Mouse (Mus musculus) forebrain, embryonic 11.5 days (tissue): ENCODE data around the gene Morc2a. TPM values are rescaled to one million over a fixed set of nuclear protein-coding genes. Genes with fewer than 3 reads are reported as not detected.
A peak's percentile ranks its signal among the peaks of the same experiment; 100 is the strongest.

ENCODE experiments used
- ATAC-seq: fragments of 200-750 bp; cut with Nextera tagmentation; replicated peaks from 2 replicates; pipeline ENCODE4 v1.8.0; 2017; ENCODE audit warnings: moderate TSS enrichment; ENCODE audit not compliant: low FRiP score
- DNase-seq: peaks from one replicate; pipeline ENCODE4 v3.0.0-alpha.2; 2017; ENCODE audit warnings: low spot score
- H3K27ac ChIP-seq: fragments of 300-500 bp; sonication (generic); 2 replicates; pipeline ENCODE4 v1.5.1; 2014; ENCODE audit warnings: low read depth, low read length
- H3K27me3 ChIP-seq: fragments of 300-500 bp; sonication (generic); 2 replicates; pipeline ENCODE4 v1.6.1; 2014; ENCODE audit warnings: mild to moderate bottlenecking, low read length, mixed read lengths; ENCODE audit not compliant: control insufficient read depth, insufficient read depth
- H3K36me3 ChIP-seq: fragments of 300-500 bp; sonication (generic); 2 replicates; pipeline ENCODE4 v1.6.1; 2014; ENCODE audit warnings: mild to moderate bottlenecking, low read length, moderate library complexity, mixed read lengths; ENCODE audit not compliant: control insufficient read depth, insufficient read depth
- H3K4me1 ChIP-seq: fragments of 300-500 bp; sonication (generic); replicated peaks from 2 replicates; pipeline ENCODE4 v1.6.1; 2014; ENCODE audit warnings: low read length, mixed read lengths; ENCODE audit not compliant: control insufficient read depth, insufficient read depth
- H3K4me2 ChIP-seq: fragments of 300-500 bp; sonication (generic); 2 replicates; pipeline ENCODE4 v1.6.1; 2014; ENCODE audit warnings: low read depth, mild to moderate bottlenecking, low read length, moderate library complexity, mixed read lengths; ENCODE audit not compliant: severe bottlenecking
- H3K4me3 ChIP-seq: fragments of 300-500 bp; sonication (generic); 2 replicates; pipeline ENCODE4 v1.5.1; 2014; ENCODE audit warnings: low read depth, low read length
- H3K9ac ChIP-seq: fragments of 300-500 bp; sonication (generic); 2 replicates; pipeline ENCODE4 v1.6.1; 2014; ENCODE audit warnings: low read length
- H3K9me3 ChIP-seq: fragments of 300-500 bp; sonication (generic); 2 replicates; pipeline ENCODE4 v1.6.1; 2016; ENCODE audit warnings: low read length, mixed read lengths; ENCODE audit not compliant: control insufficient read depth
- WGBS: fragments of 180-500 bp; shearing (Covaris S2); extraction: QIAGEN DNeasy Blood & Tissue Kit; methylation state at CpG from one replicate; pipeline ENCODE4 v1.1.7; 2014; 5-methylcytosine and 5-hydroxymethylcytosine counted together
- polyA plus RNA-seq: library from polyadenylated mRNA; unstranded; fragments of >200 nt; fragmentation: Nextera tagmentation; extraction: Ambion mirVana; gene quantifications from 2 replicates; pipeline ENCODE4 v1.2.1, GENCODE M21; 2014

Morc2a gene
- polyA plus RNA-seq, 1 experiment from 2014 or later, result 33.4 TPM

GRCm38 (mm10) chr11:3714486-3714885 lies 65.5 kb downstream of the Morc2a start:
- H3K4me1 ChIP-seq, result no peaks in the 10 kb centered on the region
- 43% methylated on average over 15 of the region's 15 CpGs for WGBS
- H3K4me2 ChIP-seq, result no peak overlapping the region
- H3K27me3 ChIP-seq, result no peaks in the 10 kb centered on the region
- H3K4me3 ChIP-seq, result no peak overlapping the region
- H3K27ac ChIP-seq, result no peak overlapping the region
- no peaks in the 10 kb centered on the region for H3K9me3 ChIP-seq
- no peak overlapping the region for H3K9ac ChIP-seq
- ATAC-seq (0 out of 2 replicates have a peak, but pooled peaks have one; percentile 18), DNase-seq (peak; percentile 79)
- no peaks in the 10 kb centered on the region for H3K36me3 ChIP-seq

- Histone ChIP-seq H3K4me1 (no peaks in the 10 kb centered on the region), H3K4me3 (no peak overlapping the region), H3K9me3 (no peaks in the 10 kb centered on the region), H3K4me2 (no peak overlapping the region), H3K36me3 (no peaks in the 10 kb centered on the region), H3K27ac (no peak overlapping the region), H3K27me3 (no peaks in the 10 kb centered on the region), H3K9ac (no peak overlapping the region)
- no peak for DNase-seq
- no peak for ATAC-seq
- 95% methylated on average over 6 of the region's 6 CpGs for WGBS
Measured at GRCm38 (mm10) chr11:3716662-3717061, 67.7 kb downstream of the Morc2a start.

- Histone ChIP-seq H3K4me2 (no peak overlapping the region), H3K9me3 (no peaks in the 10 kb centered on the region), H3K36me3 (no peaks in the 10 kb centered on the region), H3K27me3 (no peaks in the 10 kb centered on the region), H3K27ac (no peak overlapping the region), H3K4me1 (no peaks in the 10 kb centered on the region), H3K9ac (no peak overlapping the region), H3K4me3 (no peak overlapping the region)
- no peak for ATAC-seq
- WGBS, result 43% methylated on average over 3 of the region's 3 CpGs
- no peak for DNase-seq
Measured at GRCm38 (mm10) chr11:3722036-3722435, 73.0 kb downstream of the Morc2a start.

- H3K4me3 ChIP-seq, result no peak overlapping the region
- no peaks in the 10 kb centered on the region for H3K9me3 ChIP-seq
- H3K4me1 ChIP-seq, result no peaks in the 10 kb centered on the region
- H3K36me3 ChIP-seq, result no peaks in the 10 kb centered on the region
- no peak for DNase-seq
- H3K27me3 ChIP-seq, result no peaks in the 10 kb centered on the region
- H3K4me2 ChIP-seq, result no peak overlapping the region
- H3K9ac ChIP-seq, result no peak overlapping the region
- H3K27ac ChIP-seq, result no peak overlapping the region
- WGBS, result 38% methylated on average over 3 of the region's 3 CpGs
- no peak for ATAC-seq
Measured at GRCm38 (mm10) chr11:3722861-3723260, 73.9 kb downstream of the Morc2a start.

GRCm38 (mm10) chr11:3723910-3724309 lies 74.9 kb downstream of the Morc2a start:
- H3K27me3 ChIP-seq, result no peaks in the 10 kb centered on the region
- no peak overlapping the region for H3K4me2 ChIP-seq
- H3K27ac ChIP-seq, result no peak overlapping the region
- H3K9me3 ChIP-seq, result no peaks in the 10 kb centered on the region
- DNase-seq, result no peak
- no peaks in the 10 kb centered on the region for H3K36me3 ChIP-seq
- WGBS, result 79% methylated on average over 4 of the region's 4 CpGs
- H3K4me3 ChIP-seq, result no peak overlapping the region
- H3K4me1 ChIP-seq, result no peaks in the 10 kb centered on the region
- no peak overlapping the region for H3K9ac ChIP-seq
- ATAC-seq, result no peak

- H3K4me3 ChIP-seq, result no peak overlapping the region
- no peaks in the 10 kb centered on the region for H3K9me3 ChIP-seq
- WGBS, result 78% methylated on average over 5 of the region's 5 CpGs
- no peak overlapping the region for H3K27ac ChIP-seq
- no peak for ATAC-seq
- no peaks in the 10 kb centered on the region for H3K4me1 ChIP-seq
- DNase-seq, result no peak
- no peak overlapping the region for H3K4me2 ChIP-seq
- H3K36me3 ChIP-seq, result no peaks in the 10 kb centered on the region
- no peaks in the 10 kb centered on the region for H3K27me3 ChIP-seq
- H3K9ac ChIP-seq, result no peak overlapping the region
Measured at GRCm38 (mm10) chr11:3724726-3725125, 75.7 kb downstream of the Morc2a start.

GRCm38 (mm10) chr11:3725331-3726054 lies 76.5 kb downstream of the Morc2a start:
- Histone ChIP-seq H3K4me3 (no peak overlapping the region), H3K27ac (no peak overlapping the region), H3K4me1 (no peaks in the 10 kb centered on the region), H3K9me3 (no peaks in the 10 kb centered on the region), H3K36me3 (no peaks in the 10 kb centered on the region), H3K27me3 (no peaks in the 10 kb centered on the region), H3K9ac (no peak overlapping the region), H3K4me2 (no peak overlapping the region)
- no peak for ATAC-seq
- WGBS, result 65% methylated on average over 10 of the region's 10 CpGs
- DNase-seq, result no peak

GRCm38 (mm10) chr11:3727438-3728105 lies 78.6 kb downstream of the Morc2a start:
- Histone ChIP-seq H3K27ac (no peak overlapping the region), H3K9me3 (no peaks in the 10 kb centered on the region), H3K9ac (no peak overlapping the region), H3K4me1 (no peaks in the 10 kb centered on the region), H3K36me3 (no peaks in the 10 kb centered on the region), H3K4me3 (no peak overlapping the region), H3K4me2 (no peak overlapping the region), H3K27me3 (no peaks in the 10 kb centered on the region)
- 77% methylated on average over 9 of the region's 9 CpGs for WGBS
- DNase-seq (no peak), ATAC-seq (no peak)

- H3K4me2 ChIP-seq, result no peak overlapping the region
- no peak overlapping the region for H3K4me3 ChIP-seq
- DNase-seq (no peak), ATAC-seq (no peak)
- H3K27me3 ChIP-seq, result no peaks in the 10 kb centered on the region
- WGBS, result 83% methylated on average over 4 of the region's 4 CpGs
- H3K4me1 ChIP-seq, result no peaks in the 10 kb centered on the region; the same call in 1 of the 2 replicates
- H3K36me3 ChIP-seq, result no peaks in the 10 kb centered on the region
- H3K27ac ChIP-seq, result no peak overlapping the region
- no peak overlapping the region for H3K9ac ChIP-seq
- no peaks in the 10 kb centered on the region for H3K9me3 ChIP-seq
Measured at GRCm38 (mm10) chr11:3731469-3731868, 82.5 kb downstream of the Morc2a start.
